Mouse (Mus musculus): Measurements from ENCODE around the gene Cacna1e.

DNA sequence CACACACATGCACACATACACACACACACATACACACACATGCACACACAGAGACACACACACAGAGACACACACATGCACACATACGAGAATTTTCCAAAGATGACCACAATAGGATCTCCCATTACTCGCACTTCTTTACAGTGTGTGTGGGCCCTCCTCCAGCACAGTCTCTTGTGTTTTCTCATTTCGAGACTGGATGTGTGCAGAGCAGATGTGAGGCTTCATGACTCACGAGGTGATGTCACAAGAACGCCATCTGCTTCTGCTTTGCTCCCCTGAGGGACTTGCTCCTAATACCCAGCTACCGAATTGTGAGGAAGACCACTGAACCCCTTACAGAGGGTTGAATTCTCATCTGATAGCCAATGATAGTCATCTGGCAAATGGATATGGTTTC, 33.1 kb upstream of the Cacna1e start:
- TF ChIP-seq CTCF (IDR thresholded peaks at IDR 0.05; ENCODE audit: low read depth) (no peak), EP300 (optimal IDR thresholded peaks at IDR 0.05) (no peak)
